Mouse (Mus musculus) lung, postnatal 0 days (tissue): ENCODE data around the gene Atp23. TPM values are rescaled to one million over a fixed set of nuclear protein-coding genes. Genes with fewer than 3 reads are reported as not detected.

Source experiments
- ATAC-seq: fragments of 200-750 bp; cut with Nextera tagmentation; 2 replicates; pipeline ENCODE4 v1.8.0; 2017; ENCODE audit warnings: moderate library complexity
- DNase-seq: peaks from one replicate; pipeline ENCODE4 v3.0.0-alpha.2; 2016; ENCODE audit warnings: low spot score
- H3K27ac ChIP-seq: fragments of 300-500 bp; sonication (generic); 2 replicates; pipeline ENCODE4 v1.5.1; 2014; ENCODE audit warnings: antibody characterized with exemption, mild to moderate bottlenecking, low read length, mixed read lengths
- H3K27me3 ChIP-seq: fragments of 300-500 bp; sonication (generic); replicated peaks from 2 replicates; pipeline ENCODE4 v1.6.1; 2014; ENCODE audit warnings: low read length, mixed read lengths; ENCODE audit not compliant: insufficient read depth
- H3K36me3 ChIP-seq: fragments of 300-500 bp; sonication (generic); 2 replicates; pipeline ENCODE4 v1.6.1; 2014; ENCODE audit warnings: low read length, mixed read lengths; ENCODE audit not compliant: insufficient read depth
- H3K4me1 ChIP-seq: fragments of 300-500 bp; sonication (generic); 2 replicates; pipeline ENCODE4 v1.6.1; 2014; ENCODE audit warnings: antibody characterized with exemption, low read depth, low read length, mixed read lengths; ENCODE audit not compliant: insufficient read depth
- H3K4me2 ChIP-seq: fragments of 300-500 bp; sonication (generic); replicated peaks from 2 replicates; pipeline ENCODE4 v1.6.1; 2014; ENCODE audit warnings: low read depth, mild to moderate bottlenecking, low read length, moderate library complexity, mixed read lengths
- H3K4me3 ChIP-seq: fragments of 300-500 bp; sonication (generic); 2 replicates; pipeline ENCODE4 v1.5.1; 2014; ENCODE audit warnings: low read depth, low read length
- H3K9ac ChIP-seq: fragments of 300-500 bp; sonication (generic); replicated peaks from 2 replicates; pipeline ENCODE4 v1.6.1; 2014; ENCODE audit warnings: low read depth, mild to moderate bottlenecking
- H3K9me3 ChIP-seq: fragments of 300-500 bp; sonication (generic); 2 replicates; pipeline ENCODE4 v1.6.1; 2016; ENCODE audit warnings: low read length, mixed read lengths
- CTCF ChIP-seq: IDR thresholded peaks from 2 replicates; pipeline ENCODE4 v1.5.1; 2016; ENCODE audit warnings: antibody characterized with exemption, mild to moderate bottlenecking
- EP300 ChIP-seq: IDR thresholded peaks from 2 replicates; pipeline ENCODE4 v1.6.1; 2016; ENCODE audit warnings: antibody characterized with exemption, mild to moderate bottlenecking, control low read depth
- WGBS: fragments of 180-500 bp; shearing (Covaris S2); extraction: QIAGEN DNeasy Blood & Tissue Kit; methylation state at CpG from one replicate; pipeline ENCODE4 v1.1.7; 2014; 5-methylcytosine and 5-hydroxymethylcytosine counted together
- polyA plus RNA-seq: library from polyadenylated mRNA; unstranded; fragments of >200 nt; fragmentation: Nextera tagmentation; extraction: Ambion mirVana; gene quantifications from 2 replicates; pipeline ENCODE4 v1.2.1, GENCODE M21; 2015

Gene Atp23
- polyA plus RNA-seq, 1 experiment from 2014 or later = 7.4 TPM

DNA sequence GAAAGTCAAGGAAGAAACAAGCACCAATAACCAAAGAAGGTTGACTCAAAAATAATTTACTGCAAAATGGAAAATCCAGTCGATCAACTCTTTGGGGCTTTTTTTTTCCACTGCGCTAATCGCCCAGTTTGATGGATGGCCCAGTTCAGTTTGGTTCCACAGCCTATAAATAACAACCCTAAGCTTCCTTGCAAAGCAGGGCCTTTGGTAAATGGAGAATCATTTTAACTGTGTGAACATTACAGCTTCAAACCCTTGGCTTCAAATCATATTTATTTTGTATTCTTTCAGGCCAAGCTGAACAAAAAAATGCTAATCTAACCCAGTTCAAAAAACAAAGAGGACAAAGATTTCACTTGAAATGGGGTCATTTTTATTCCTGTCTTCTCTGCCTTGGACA lies 78.7 kb downstream of the Atp23 start:
- Histone ChIP-seq H3K27ac (no peak overlapping the region), H3K4me3 (no peak overlapping the region), H3K9ac (no peak overlapping the region), H3K27me3 (no peaks in the 10 kb centered on the region), H3K4me1 (no peaks in the 10 kb centered on the region), H3K4me2 (no peak overlapping the region), H3K36me3 (no peaks in the 10 kb centered on the region), H3K9me3 (no peaks in the 10 kb centered on the region)
- WGBS = 62% methylated on average over 3 of the region's 3 CpGs
- TF ChIP-seq CTCF = no peak
- TF ChIP-seq EP300 = no peak
- ATAC-seq (no peak), DNase-seq (no peak)

Other genes starting within 250 kb of the Atp23 start
- gene Ctdsp2, start 77.4 kb upstream of the Atp23 start, polyA plus RNA-seq = 63.9 and 67.9 TPM in 2 replicates
- gene Avil, start 99.4 kb upstream of the Atp23 start, polyA plus RNA-seq = 0.13 and 0.15 TPM in 2 replicates
- gene Tsfm, start 129.5 kb upstream of the Atp23 start, polyA plus RNA-seq = 39.1 and 42.3 TPM in 2 replicates
- gene Mettl1, start 140.1 kb upstream of the Atp23 start, polyA plus RNA-seq = 12.9 and 13.6 TPM in 2 replicates
- gene Eef1akmt3, start 140.2 kb upstream of the Atp23 start, polyA plus RNA-seq = 0.27 and 0.30 TPM in 2 replicates
- gene Cyp27b1, start 146.9 kb upstream of the Atp23 start, polyA plus RNA-seq = 0.13 TPM in 1 of 2 replicates, not detected in the other
- gene March9, start 158.8 kb upstream of the Atp23 start, polyA plus RNA-seq = 0.63 and 0.86 TPM in 2 replicates
- 358 and 362 TPM in 2 replicates for gene Cdk4, start 162.2 kb upstream of the Atp23 start, polyA plus RNA-seq
- 99.5 and 110 TPM in 2 replicates for gene Tspan31, start 168.9 kb upstream of the Atp23 start, polyA plus RNA-seq
- gene Agap2, start 173.9 kb upstream of the Atp23 start, polyA plus RNA-seq = 0.04 and 0.32 TPM in 2 replicates
- 112 and 113 TPM in 2 replicates for gene Os9, start 219.8 kb upstream of the Atp23 start, polyA plus RNA-seq